Mouse (Mus musculus): ENCODE measurements around the gene Zfp384.

Zfp384 gene
- long read RNA-seq, experiment 1, partial matches to known transcripts: 1 of 2 reads
- long read RNA-seq, experiment 1, other reads (novel, unspliced or antisense): 1 of 2 reads
- long read RNA-seq, experiment 2, partial matches to known transcripts: 0 of 5 reads
- long read RNA-seq, experiment 2, other reads (novel, unspliced or antisense): 4 of 5 reads

DNA sequence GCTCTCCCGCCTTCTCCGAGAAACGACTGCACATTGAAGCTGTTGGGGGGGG, at the start of gene Zfp384:
Zfp384 (plus strand) TSS at position 17 of the 52 bp plus-strand sequence.
- intact Hi-C loops (cut with DNase I): loop anchor here (2.0 kb wide), 1 partner anchor 30 kb away; the partner anchor contains the start of gene Ing4

DNA sequence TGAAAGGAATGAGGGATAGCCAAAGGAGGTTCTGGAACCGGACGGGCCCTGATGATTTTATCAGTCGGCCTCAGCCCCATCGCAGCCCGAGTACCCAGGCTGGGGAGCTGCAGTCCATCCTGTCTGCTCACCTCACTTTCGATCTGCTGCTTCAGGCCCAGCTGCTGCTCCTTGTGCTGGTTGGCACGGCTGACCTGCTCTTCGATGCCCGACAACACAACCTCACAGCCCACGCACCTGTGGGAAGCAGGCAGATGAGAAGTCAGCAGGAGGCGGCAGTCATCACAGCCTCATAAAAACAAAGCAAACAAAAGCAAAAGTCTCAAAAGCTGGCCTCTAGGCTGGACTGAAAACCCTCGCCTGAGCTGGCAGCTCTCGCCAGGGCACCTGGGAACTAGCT, 49.0 kb upstream of the Zfp384 start:
- intact Hi-C loops (cut with DNase I): loop anchor here (10.0 kb wide), 1 partner anchor 105 kb away; the partner anchor contains the start of gene P3h3

DNA sequence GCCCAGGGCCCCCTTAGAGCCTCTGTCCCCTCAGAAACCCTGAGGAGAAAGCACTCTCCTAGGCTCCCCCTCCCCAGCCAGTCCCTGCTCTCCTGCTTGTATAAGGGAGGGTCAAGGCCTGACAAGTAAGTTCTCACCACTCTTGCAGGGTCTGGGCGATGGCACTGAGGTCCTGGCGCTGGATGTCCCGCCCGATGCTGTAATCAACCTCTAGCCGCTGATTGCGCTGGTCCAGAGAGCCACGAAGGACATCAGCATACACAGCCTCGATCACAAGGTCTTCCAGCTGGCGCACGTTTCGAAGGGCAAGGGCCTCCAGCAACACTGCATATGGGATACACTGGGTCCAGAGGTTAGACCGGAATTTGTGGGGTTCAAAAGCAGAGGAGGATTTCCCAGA, 47.9 kb upstream of the Zfp384 start:
- intact Hi-C loops (cut with DNase I): loop anchor here (10.0 kb wide), 1 partner anchor 106 kb away; the partner anchor contains the start of gene P3h3

DNA sequence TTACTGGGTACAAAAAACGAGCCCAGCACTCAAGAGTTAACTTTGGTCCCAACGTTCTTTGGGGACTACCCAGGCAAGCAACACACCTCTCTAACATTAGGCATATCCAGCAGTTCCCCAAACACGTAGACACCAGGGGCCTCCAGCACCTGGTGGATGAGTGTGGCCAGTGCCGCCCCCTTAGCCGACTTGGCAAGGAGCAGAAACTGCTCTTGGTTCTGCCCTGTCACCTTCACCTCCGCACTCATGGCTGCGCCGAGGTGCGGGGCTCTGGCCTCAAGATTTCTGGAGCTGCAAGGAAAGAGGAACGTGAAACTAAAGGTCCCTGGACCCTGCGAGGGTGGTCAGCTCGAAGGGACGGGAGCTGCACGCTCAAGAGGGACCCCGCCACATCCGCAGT, 44.3 kb upstream of the Zfp384 start:
- intact Hi-C loops (cut with DNase I): loop anchor here (10.0 kb wide), 1 partner anchor 110 kb away; the partner anchor contains the start of gene P3h3

DNA sequence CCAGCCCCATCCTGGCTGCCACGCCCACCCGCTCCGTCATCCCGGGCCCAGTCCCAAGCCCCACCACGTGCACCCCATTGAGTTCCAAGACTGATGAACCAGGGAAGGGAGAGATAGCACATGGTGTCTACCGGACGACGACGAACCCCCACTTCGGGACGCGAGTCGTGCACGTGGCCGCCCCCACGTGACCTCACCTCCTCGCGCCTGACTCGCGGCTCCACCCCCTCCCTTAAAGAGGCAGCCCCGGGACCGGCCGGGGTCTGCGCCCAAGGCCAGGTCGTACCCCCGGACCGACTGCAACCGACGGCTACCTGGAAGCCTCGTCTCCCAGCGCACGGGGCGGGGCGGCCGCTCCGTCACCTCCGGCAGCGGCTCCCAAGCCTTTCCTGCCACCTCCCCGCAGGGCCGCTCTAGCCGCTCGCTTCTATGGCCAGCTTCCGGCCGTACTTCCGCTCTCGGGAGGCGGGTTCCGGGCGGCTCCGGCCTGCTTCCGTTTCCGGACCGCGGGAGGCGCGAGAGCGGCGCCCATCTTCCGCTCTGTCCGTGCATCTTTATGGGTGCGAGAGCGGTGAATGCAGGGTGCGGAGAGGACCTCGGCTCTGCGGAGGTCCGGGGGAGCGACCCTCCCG, 43.7 kb upstream of the Zfp384 start, which contains the start of gene Cops7a:
Cops7a (minus strand) TSS at position 451 of the 632 bp plus-strand sequence.
- intact Hi-C loops (cut with DNase I): loop anchor here (10.0 kb wide), 1 partner anchor 110 kb away; the partner anchor contains the start of gene P3h3

DNA sequence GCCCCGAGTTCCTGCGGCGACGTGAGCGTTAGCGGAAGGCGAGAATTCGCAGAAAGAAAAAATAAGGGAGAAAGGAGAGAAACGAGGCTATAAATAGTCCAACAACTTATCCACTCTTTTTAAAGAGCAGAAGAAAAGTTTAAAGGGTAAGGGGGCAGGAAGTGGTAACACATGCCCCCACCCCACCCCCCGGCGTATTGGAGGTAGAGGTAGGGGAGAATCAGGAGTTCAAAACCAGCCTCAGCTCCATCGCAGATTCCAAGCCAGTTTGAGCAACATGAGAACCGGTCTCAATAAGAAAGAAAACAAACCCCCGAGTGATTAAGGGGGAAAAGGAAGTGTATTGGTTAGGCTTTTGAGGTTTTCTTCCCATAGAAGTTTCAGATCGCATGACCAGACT, 43.2 kb upstream of the Zfp384 start:
- intact Hi-C loops (cut with DNase I): loop anchor here (10.0 kb wide), 1 partner anchor 111 kb away; the partner anchor contains the start of gene P3h3

DNA sequence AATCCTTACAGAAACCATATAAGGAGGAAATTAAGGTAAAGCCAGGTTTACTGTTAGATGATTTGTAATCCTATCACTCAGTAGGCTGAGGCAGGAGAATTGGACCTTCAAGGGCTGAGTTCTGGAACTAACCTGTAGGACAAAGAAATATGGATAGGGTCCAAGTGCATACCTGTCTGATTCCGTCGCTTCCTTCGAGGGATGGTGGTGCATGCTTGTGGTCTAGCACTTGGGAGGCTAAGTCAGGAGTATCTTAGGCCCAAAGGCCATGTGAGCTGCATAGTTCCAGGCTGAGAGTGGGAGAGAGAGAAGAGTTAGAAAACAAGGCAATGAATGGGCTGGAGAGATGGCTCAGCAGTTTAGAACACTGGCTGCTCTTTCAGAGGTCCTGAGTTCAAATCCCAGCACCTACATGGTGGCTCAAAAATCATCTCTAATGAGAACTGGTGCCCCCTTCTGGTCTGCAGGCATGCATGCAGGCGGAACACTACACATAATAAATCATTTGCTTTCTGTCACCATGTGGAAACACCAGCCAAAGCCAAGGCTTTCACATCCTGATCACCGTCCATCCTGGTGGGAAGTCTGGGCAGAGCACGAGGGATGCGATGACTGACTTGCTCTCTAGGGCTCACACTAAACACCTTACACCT, 42.4 kb upstream of the Zfp384 start:
- intact Hi-C loops (cut with DNase I): loop anchor here (10.0 kb wide), 1 partner anchor 112 kb away; the partner anchor contains the start of gene P3h3

DNA sequence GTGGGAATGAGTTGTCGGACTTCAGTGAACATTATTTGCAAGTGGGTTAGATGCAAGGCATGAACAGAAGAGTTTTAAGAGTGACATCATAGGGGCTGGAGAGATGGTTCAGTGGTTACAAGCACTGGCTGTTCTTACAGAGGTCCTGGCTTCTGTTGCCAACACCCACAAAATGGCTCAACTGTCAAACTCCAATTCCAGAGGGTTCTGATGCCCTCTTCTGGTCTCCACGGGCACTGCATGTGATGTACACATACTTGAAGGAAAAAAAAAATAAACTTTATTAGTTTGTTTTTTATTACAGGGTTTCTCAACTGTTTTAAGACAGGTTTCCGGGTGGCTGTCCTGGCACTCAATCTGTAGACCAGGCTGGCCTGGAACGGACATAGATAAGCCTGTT, 41.2 kb upstream of the Zfp384 start:
- intact Hi-C loops (cut with DNase I): loop anchor here (10.0 kb wide), 1 partner anchor 113 kb away; the partner anchor contains the start of gene P3h3

DNA sequence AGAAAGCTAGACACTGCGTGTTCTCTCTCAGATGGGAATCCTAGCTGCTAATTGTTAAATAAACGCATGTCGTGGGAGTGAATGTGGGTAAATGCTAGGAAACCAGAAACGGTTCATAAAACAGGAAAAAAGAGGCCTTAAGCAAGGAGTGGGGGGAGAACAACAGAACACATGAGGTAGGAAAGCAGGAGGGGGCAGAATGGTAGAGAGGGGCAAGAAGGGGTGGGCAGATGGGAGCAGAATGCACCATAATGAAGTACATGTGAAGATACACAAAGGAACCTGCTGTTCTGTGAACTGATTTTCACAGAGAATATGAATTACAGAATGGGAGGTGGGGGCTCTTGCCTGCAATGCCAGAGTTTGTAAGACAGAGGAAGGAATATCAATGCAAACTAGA, 16.7 kb upstream of the Zfp384 start:
- intact Hi-C loops (cut with DNase I): no loop called here

DNA sequence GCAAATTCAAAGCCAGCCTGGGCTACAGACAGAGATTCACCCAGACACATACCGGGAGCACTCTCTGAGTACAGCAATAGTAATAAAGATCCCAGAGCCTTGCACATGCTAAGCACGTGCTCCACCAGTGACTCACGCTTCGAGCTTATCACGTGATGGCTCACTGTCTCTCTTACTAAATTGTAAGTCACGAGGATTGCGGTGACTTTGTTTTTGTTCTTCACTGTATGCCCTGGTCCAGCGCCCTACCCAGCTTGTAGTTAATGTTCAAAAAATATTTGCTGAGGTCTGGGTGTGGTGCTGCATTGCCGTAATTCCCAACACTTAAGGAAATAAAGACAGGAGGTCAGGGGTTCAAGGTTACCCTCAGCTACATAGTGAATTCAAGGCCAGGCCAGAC, 15.6 kb upstream of the Zfp384 start:
- intact Hi-C loops (cut with DNase I): no loop called here

DNA sequence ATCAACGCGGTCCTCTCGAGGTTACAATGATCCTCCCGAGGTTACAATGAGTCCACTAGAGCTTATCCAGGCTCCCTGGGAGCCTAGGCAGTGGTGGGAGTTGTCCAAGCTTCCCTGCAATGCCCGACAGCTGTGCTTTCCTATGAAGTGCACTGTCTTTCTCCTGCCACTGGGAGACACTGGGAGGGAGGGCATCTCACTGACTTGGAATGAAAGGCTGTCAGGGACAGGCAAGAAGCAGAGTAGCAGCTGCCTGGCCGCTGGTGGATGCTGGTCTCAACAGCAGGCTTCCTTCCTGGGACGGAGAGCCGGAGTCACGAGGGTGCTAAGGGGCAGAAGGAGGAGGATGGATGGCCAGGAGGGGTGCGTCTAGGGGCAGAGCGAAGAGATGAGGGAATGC, 15.1 kb upstream of the Zfp384 start:
- intact Hi-C loops (cut with DNase I): no loop called here

DNA sequence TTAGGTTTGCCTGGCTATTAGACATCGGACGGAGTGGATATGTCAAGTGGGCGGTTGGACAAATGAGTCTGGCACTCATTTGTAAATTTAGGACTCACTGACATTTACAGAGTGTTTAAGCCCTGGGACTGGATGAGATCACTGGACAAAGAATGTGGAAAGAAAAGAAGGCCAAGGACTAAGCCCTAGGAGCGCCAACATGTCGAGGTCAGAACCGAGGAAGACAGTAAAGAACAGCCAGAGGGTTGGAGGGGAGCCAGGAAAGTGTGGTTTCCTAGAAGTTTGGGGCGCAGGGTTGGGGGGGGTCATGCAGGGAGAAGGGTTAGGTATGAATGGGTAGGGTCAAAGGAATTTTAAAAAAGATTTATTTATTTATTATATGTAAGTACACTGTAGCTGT, 13.7 kb upstream of the Zfp384 start:
- intact Hi-C loops (cut with DNase I): no loop called here

DNA sequence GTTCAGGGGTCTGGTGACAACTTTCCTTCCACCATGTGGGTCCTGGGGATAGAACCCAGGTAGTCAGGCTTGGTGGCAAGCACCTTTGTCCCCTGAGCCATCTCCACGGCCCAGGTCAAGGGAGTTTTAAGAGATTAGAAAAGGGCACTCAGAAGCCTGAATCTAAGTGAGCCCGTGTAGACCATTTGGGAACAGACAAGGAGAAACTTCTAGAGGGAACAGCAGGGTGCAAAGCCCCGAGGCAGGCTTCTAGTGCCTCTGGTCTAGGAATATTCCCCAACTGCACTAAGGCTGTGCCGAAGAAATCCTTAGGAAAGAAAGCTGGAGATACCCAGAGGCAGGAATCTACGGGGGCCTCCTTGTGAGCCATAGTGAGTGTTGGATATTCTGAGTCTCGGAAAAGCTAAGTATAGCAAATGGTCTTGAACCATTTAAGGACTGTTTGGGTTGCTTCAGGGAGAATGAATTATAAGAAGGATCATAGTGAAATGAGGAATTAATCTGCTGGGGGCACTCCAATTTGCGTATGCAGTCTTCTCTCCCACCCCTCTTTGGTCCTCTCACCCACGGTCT, 13.0 kb upstream of the Zfp384 start:
- intact Hi-C loops (cut with DNase I): no loop called here

DNA sequence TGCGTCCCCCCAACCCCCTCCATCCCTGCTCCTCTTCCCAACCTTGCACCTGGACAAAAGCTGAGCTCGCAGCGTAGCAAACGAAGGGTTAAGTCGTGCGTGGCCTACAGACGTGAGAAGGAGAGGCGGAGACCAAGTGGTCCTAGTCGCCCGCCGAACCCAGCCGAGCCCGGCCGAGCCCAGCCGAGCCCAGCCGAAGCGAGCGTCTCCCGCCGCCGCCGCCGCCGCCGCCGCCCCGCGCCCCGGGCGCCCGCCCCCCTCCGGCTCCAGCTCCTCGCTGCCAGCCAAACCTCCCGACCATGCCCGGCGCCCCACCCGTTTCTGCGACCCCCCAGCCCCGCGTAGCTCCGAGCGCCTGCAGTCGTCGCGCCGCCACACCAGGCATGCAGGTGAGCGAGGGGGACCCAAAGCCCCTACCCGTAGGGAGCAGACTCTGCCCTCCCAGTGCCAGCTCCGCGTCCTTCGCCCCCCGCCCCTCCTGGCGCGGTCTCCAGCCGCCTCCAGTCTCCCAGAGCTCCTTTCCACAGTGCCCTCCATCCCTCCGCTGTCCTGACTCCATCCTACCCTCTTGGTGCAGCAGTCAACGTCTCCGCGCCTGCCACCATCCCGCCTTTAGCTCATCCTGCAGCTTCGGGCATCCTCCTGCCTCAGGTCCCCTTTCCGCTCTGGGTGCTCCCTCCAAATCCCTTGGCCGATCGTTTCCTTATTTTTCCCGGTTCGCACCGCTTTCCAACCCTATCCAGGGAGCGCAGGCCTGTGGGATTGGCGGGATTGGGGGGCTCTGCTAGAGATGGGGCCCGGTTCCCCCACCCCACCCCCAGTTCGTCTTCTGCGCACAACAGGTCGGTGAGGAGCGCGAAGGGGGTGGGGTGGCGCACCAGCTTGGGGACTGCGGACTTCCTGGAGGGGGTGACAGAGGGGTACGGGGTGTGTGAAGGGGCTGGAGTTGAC, 12.1 kb upstream of the Zfp384 start, which contains the start of gene Pianp:
Pianp (plus strand) TSS at position 144 of the 951 bp plus-strand sequence.
- intact Hi-C loops (cut with DNase I): no loop called here

DNA sequence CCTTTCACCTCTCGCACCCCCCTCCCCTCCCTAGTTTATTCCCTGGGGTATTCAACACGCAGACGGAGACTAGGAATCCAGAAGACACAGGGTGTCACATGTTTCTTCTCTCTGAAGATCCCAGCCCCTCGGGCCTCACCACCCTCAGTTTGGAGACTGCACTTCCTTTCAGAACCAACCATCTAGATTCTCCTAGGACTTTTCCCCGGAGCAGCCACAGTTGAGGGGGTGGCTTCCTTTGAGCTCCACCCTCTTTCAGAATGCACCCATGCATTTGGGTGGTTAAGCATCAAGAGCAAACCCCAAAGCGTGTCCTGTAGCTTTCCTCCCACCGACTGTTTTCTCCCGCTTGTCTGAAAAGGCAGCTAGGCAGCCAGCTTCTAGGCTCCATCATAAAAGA, 10.9 kb upstream of the Zfp384 start:
- intact Hi-C loops (cut with DNase I): no loop called here

DNA sequence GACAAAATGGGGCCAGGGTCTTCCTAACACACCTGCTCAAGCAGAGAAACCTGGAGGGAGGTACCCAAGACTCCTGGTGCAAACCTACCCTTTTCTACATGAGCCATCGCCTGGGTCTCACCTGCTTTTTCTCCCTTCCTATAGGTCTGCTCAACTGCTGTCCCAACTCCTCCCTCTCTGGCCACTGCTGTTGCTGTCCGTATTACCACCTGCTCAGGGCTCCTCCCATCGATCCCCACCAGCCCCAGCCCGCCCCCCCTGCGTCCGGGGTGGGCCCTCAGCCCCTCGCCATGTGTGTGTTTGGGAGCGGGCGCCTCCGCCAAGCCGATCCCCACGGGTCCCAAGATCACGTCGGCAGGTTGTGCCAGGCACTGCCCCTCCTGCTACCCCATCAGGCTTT, 9.9 kb upstream of the Zfp384 start:
- intact Hi-C loops (cut with DNase I): no loop called here

DNA sequence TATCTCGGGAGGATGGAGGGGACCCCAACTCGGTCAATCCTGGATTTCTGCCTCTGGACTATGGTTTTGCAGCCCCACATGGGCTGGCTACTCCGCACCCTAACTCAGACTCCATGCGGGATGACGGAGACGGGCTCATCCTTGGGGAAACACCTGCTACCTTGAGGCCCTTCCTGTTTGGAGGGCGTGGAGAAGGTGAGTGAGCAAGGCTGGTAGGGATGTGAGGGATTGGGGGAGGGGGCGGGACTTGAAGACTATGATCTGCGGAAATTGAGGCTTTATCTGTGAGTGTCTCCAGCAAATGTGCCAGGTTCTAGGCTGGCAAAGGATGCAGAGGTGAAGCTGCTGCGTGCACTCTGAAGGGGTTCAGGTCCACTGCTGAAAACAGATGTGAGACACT, 9.4 kb upstream of the Zfp384 start:
- intact Hi-C loops (cut with DNase I): no loop called here

DNA sequence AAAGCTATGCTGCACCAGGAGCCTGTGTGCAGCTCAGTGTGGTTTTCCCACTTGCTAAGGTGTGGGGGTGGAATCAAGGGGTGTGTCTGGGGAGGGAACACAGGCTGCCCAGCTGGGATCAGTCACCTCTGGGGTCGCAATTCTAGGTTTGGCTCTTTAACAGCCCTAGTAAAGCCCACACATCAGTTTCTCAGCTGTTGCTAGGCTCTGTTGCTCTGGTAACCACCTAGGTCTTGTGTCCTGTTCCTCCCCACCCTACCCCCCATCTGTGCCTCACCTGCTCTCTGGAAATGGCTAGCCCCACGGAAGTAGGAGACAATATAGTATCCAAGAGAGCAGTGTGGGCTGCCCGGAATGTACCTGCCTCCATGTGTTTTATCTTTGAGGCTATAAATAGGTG, 5.2 kb upstream of the Zfp384 start:
- intact Hi-C loops (cut with DNase I): no loop called here

DNA sequence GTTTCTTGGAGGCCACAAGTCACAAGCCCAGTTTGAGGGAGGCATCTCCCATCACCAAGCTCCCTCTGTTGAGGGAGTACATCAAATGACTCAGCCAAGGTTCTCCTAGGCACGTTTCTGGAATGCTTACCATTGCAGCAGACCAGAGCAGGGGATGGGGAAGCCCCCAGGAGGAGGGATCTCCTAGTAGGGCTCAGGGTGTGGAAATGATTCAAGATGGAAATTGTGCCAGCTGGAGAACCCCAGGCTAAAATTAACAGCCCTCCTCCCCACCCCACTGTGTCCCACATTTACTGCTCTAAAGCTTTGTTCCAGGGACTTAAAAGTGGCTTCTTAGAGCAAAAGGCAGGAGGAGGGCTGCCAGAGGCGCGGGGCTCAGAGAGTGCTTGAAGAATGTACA, 3.9 kb upstream of the Zfp384 start:
- intact Hi-C loops (cut with DNase I): no loop called here

DNA sequence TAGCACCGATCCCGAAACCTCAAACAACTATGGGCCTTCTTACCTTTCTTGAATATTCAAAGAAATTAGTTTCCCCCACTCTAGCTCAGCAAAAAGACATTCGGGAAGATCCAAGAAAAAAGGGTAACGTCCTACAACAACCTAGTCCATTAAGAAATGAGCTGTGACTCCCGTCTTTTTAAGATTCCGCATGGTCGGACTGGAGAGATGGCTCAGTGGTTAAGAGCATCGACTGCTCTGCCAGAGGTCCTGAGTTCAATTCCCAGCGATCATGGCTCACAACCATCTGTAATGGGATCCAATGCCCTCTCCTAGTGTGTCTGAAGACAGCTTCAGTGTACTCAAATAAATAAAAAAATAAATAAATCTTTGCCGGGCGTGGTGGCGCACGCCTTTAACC, 885 bp upstream of the Zfp384 start:
- intact Hi-C loops (cut with DNase I): loop anchor here (2.0 kb wide), 1 partner anchor 31 kb away; the partner anchor contains the start of gene Ing4

DNA sequence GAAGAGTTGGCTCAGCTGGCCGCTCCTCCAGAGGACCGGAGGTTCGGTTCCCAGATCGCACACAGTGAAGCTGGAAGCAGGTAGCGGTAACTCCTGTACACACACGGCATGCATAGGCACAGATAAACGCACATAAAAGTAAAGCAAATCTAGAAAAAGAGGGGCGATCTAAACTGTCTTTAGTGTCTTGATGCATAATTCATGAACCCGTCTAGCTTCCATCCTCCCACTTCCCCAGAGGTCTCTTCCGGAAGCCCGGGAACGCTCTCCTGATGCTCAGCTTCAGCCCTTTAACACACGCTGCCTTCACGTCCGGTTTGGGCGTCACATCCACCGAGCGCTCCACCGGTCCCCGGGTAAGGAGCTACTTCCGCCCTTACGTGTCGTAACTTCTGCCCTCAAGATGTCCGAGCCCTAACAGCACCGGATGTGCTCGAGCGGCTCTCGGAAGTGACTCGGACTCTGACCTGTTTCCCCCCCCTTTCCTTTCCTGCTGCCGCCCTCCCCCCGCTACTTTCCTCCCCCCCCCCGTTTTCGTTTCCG, 288 bp upstream of the Zfp384 start:
- intact Hi-C loops (cut with DNase I): loop anchor here (2.0 kb wide), 1 partner anchor 30 kb away; the partner anchor contains the start of gene Ing4

Data from adrenal gland (tissue).